Mouse (Mus musculus) layer of hippocampus, adult 2 months (tissue): Measurements from ENCODE around the gene Pet100. TPM values are rescaled to one million over a fixed set of nuclear protein-coding genes. Genes with fewer than 3 reads are reported as not detected.

Experiments
- DNase-seq, 2 experiments: peaks; one replicate each; pipeline ENCODE4 v3.0.0; 2022; ENCODE audit warnings: low spot score in 2 of 2
- H3K27ac ChIP-seq: fragments of 200-600 bp; 2 replicates; pipeline ENCODE4 v1.8.1; 2022
- H3K4me3 ChIP-seq: fragments of 200-600 bp; 2 replicates; pipeline ENCODE4 v1.8.1; 2022; ENCODE audit warnings: mild to moderate bottlenecking
- CTCF ChIP-seq: fragments of 200-600 bp; conservative IDR thresholded peaks from 2 replicates; pipeline ENCODE4 v1.8.1; 2022; ENCODE audit warnings: antibody characterized with exemption, mild to moderate bottlenecking, moderate library complexity
- total RNA-seq, 2 experiments: library from RNA; stranded (reverse); gene quantifications; 2 replicates each; pipeline ENCODE4 v1.2.3; 2021

The Pet100 gene
- total RNA-seq, 2 experiments from 2014 or later = 87.0 to 87.3 TPM

DNA sequence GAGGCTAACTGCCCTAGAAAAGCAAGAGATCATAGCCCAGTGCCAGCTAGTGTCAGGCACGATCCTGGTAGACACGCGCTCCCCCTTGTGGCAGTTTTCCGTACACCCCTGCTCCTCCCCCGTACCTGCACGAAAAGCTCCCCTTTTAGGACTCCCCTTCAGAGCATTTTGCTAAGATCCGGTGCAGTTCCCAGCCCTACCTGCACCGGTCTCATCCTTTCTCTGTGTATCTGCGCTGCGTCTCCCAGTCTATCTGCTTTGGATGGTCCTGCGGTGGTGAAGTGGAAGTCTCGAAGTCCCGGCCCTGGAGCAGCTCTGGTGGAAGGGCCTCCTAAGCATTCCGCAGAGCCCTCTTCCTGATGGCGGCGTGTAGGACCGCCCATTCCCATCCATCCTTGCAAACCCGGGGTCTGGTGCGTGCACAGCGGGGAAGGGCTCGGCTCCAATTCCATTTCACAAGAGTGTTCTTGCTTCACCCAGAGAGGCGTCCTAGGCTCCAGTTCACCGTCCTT, 50.7 kb downstream of the Pet100 start, which contains the start of gene Fcor:
Fcor (minus strand) TSS at position 383 of the 512 bp plus-strand sequence.
- TF ChIP-seq CTCF = peak; percentile 92
- Histone ChIP-seq H3K4me3 (peak within 1 kb of the TSS; percentile 87), H3K27ac (peak within 1 kb of the TSS; percentile 96)
- DNase-seq = peak; percentile 87 to 90

DNA sequence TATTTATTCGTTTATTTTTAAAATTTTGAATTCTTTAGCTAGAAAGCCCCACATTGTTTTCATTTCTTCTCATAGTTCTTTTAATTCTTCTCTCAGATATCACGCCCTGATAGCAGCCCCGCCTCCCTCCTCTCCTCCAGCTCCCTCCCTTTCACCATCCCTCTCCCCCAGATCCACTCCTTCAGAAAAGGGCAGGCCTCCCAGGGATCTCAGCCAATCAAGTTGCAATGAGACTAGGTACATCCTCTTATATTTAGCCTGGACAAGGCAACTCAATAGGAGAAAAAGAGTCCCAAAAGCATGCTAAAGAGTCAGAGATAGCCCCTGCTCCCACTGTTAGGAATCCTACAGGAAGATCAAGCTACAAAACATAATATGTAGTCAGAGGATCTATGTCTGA, 53.3 kb downstream of the Pet100 start:
- Histone ChIP-seq H3K4me3 (no peak overlapping the region), H3K27ac (no peak overlapping the region)
- no peak for TF ChIP-seq CTCF
- DNase-seq = no peak

Other genes with a start within 250 kb of the Pet100 start
- gene Arhgef18, start 228.5 kb upstream of the Pet100 start, total RNA-seq = 10 to 100 TPM; 43.7 to 46.7 TPM
- gene Pex11g, start 153.9 kb upstream of the Pet100 start, total RNA-seq = under 1 TPM; 0.32 to 0.95 TPM
- under 1 TPM; 0.23 to 0.54 TPM for gene Tex45, start 150.7 kb upstream of the Pet100 start, total RNA-seq
- 10 to 100 TPM; 27.9 to 29.9 TPM for gene Zfp358, start 128.4 kb upstream of the Pet100 start, total RNA-seq
- gene Mcoln1, start 121.1 kb upstream of the Pet100 start, total RNA-seq = 10 to 100 TPM; 82.4 to 85.4 TPM
- 10 to 100 TPM; 79.4 to 82.1 TPM for gene Pnpla6, start 106.2 kb upstream of the Pet100 start, total RNA-seq
- gene C330021F23Rik, start 53.6 kb upstream of the Pet100 start, total RNA-seq = not detected
- 10 to 100 TPM; 36.5 to 39.3 TPM for gene Camsap3, start 34.3 kb upstream of the Pet100 start, total RNA-seq
- 10 to 100 TPM; 39.6 to 41.4 TPM for gene Xab2, start 232 bp upstream of the Pet100 start, total RNA-seq
- 1 to 10 TPM in 1 of 2 experiments, under 1 TPM in 1; 0.88 to 3.6 TPM for gene Pcp2, start 4.0 kb downstream of the Pet100 start, total RNA-seq
- gene Stxbp2, start 9.4 kb downstream of the Pet100 start, total RNA-seq = 10 to 100 TPM; 43.3 to 55.7 TPM
- 1 to 10 TPM in 1 of 2 experiments, under 1 TPM in 1; 0.67 to 1.1 TPM for gene Retn, start 34.2 kb downstream of the Pet100 start, total RNA-seq
- not detected for gene Mcemp1, start 44.2 kb downstream of the Pet100 start, total RNA-seq
- 10 to 100 TPM; 14.7 to 17.9 TPM for gene Fcor, start 50.8 kb downstream of the Pet100 start, total RNA-seq
- 10 to 100 TPM; 27.4 to 28.4 TPM for gene Trappc5, start 54.8 kb downstream of the Pet100 start, total RNA-seq
- not detected for gene Fcer2a, start 72.6 kb downstream of the Pet100 start, total RNA-seq
- not detected for gene Clec4g, start 99.1 kb downstream of the Pet100 start, total RNA-seq
- under 1 TPM in 1 of 2 experiments, not detected in 1; 0.41 TPM for gene Cd209a, start 127.4 kb downstream of the Pet100 start, total RNA-seq
- not detected for gene Cd209e, start 232.8 kb downstream of the Pet100 start, total RNA-seq